Mouse (Mus musculus) lung, postnatal 0 days (tissue): ENCODE data around the gene Mylk. TPM values are rescaled to one million over a fixed set of nuclear protein-coding genes. Genes with fewer than 3 reads are reported as not detected.

Source experiments
- ATAC-seq: fragments of 200-750 bp; cut with Nextera tagmentation; 2 replicates; pipeline ENCODE4 v1.8.0; 2017; ENCODE audit warnings: moderate library complexity
- DNase-seq: peaks from one replicate; pipeline ENCODE4 v3.0.0-alpha.2; 2016; ENCODE audit warnings: low spot score
- H3K27ac ChIP-seq: fragments of 300-500 bp; sonication (generic); 2 replicates; pipeline ENCODE4 v1.5.1; 2014; ENCODE audit warnings: antibody characterized with exemption, mild to moderate bottlenecking, low read length, mixed read lengths
- H3K27me3 ChIP-seq: fragments of 300-500 bp; sonication (generic); replicated peaks from 2 replicates; pipeline ENCODE4 v1.6.1; 2014; ENCODE audit warnings: low read length, mixed read lengths; ENCODE audit not compliant: insufficient read depth
- H3K36me3 ChIP-seq: fragments of 300-500 bp; sonication (generic); 2 replicates; pipeline ENCODE4 v1.6.1; 2014; ENCODE audit warnings: low read length, mixed read lengths; ENCODE audit not compliant: insufficient read depth
- H3K4me1 ChIP-seq: fragments of 300-500 bp; sonication (generic); 2 replicates; pipeline ENCODE4 v1.6.1; 2014; ENCODE audit warnings: antibody characterized with exemption, low read depth, low read length, mixed read lengths; ENCODE audit not compliant: insufficient read depth
- H3K4me2 ChIP-seq: fragments of 300-500 bp; sonication (generic); replicated peaks from 2 replicates; pipeline ENCODE4 v1.6.1; 2014; ENCODE audit warnings: low read depth, mild to moderate bottlenecking, low read length, moderate library complexity, mixed read lengths
- H3K4me3 ChIP-seq: fragments of 300-500 bp; sonication (generic); 2 replicates; pipeline ENCODE4 v1.5.1; 2014; ENCODE audit warnings: low read depth, low read length
- H3K9ac ChIP-seq: fragments of 300-500 bp; sonication (generic); replicated peaks from 2 replicates; pipeline ENCODE4 v1.6.1; 2014; ENCODE audit warnings: low read depth, mild to moderate bottlenecking
- H3K9me3 ChIP-seq: fragments of 300-500 bp; sonication (generic); 2 replicates; pipeline ENCODE4 v1.6.1; 2016; ENCODE audit warnings: low read length, mixed read lengths
- CTCF ChIP-seq: IDR thresholded peaks from 2 replicates; pipeline ENCODE4 v1.5.1; 2016; ENCODE audit warnings: antibody characterized with exemption, mild to moderate bottlenecking
- EP300 ChIP-seq: IDR thresholded peaks from 2 replicates; pipeline ENCODE4 v1.6.1; 2016; ENCODE audit warnings: antibody characterized with exemption, mild to moderate bottlenecking, control low read depth
- WGBS: fragments of 180-500 bp; shearing (Covaris S2); extraction: QIAGEN DNeasy Blood & Tissue Kit; methylation state at CpG from one replicate; pipeline ENCODE4 v1.1.7; 2014; 5-methylcytosine and 5-hydroxymethylcytosine counted together
- polyA plus RNA-seq: library from polyadenylated mRNA; unstranded; fragments of >200 nt; fragmentation: Nextera tagmentation; extraction: Ambion mirVana; gene quantifications from 2 replicates; pipeline ENCODE4 v1.2.1, GENCODE M21; 2015

Gene Mylk
- polyA plus RNA-seq, 1 experiment from 2014 or later: 55.7 TPM

DNA sequence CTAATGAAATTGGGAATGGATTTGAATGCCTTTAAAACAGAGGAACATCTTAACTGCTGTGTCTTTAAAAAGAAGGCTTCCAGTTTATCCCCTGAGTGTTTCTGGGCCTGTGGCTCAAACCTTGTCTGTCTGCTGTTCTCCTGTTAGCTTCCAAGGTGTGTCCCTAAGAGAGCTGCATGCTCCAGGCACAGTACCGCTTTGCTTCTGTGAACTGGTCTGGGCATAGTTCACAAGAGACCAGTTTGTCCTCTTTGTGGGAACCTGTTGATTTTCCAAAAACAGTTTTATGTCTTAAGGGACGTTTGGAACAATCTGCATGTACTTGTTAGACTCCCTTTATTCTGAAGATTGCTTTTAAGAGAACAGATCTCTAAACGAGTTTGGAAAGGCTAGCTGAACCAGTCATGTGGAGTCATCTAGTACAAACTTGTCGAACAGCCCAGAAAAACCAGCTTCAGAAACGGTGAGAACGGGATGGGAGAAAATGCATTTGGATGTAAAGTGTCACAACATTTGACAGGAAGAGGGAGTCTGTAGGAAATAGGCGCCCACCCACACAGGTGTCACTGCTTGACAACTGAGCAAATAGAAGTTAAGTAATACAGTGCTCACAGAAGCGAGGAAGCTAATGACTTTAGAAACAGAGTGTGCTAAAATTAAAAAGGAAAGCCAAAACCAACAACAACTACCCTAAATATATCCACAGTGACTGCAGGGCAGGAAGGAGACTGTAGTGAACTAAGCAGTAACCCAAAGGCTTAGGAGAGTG is 289.0 kb downstream of the Mylk start:
- TF ChIP-seq CTCF: no peak
- no peak for TF ChIP-seq EP300
- Histone ChIP-seq H3K4me2 (no peak overlapping the region), H3K27ac (no peak overlapping the region), H3K27me3 (no peaks in the 10 kb centered on the region), H3K4me3 (no peak overlapping the region), H3K36me3 (no peaks in the 10 kb centered on the region), H3K9me3 (no peaks in the 10 kb centered on the region), H3K4me1 (no peaks in the 10 kb centered on the region), H3K9ac (no peak overlapping the region)
- no peak for ATAC-seq
- WGBS: 50% methylated on average over 8 of the region's 8 CpGs
- peak; percentile 6 for DNase-seq

DNA sequence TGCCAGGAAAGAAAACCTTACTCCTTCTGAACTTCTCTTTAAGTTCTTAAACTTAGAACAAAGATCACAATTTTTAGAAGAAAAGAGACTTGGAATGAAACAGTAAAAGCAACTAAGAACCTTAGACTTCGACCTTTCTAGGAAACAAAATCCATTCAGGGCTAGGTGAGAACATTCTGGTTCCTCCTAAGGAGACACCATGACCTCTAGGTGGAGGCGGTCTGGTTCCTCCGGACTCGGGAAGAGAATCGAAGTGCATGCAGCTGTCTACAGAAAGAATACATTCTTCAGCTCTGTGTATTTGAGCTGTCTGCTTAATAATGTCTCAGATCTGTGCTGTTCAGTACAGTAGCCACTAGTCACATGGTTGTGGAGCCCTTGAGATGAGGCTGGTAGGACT is 290.0 kb downstream of the Mylk start:
- 77% methylated on average over 5 of the region's 5 CpGs for WGBS
- no peaks in the 10 kb centered on the region for H3K36me3 ChIP-seq
- H3K27ac ChIP-seq: no peak overlapping the region
- TF ChIP-seq EP300: no peak
- no peak for TF ChIP-seq CTCF
- H3K9me3 ChIP-seq: no peaks in the 10 kb centered on the region
- DNase-seq (no peak), ATAC-seq (no peak)
- H3K27me3 ChIP-seq: no peaks in the 10 kb centered on the region
- H3K4me3 ChIP-seq: no peak overlapping the region
- H3K4me1 ChIP-seq: no peaks in the 10 kb centered on the region
- H3K4me2 ChIP-seq: no peak overlapping the region
- no peak overlapping the region for H3K9ac ChIP-seq

DNA sequence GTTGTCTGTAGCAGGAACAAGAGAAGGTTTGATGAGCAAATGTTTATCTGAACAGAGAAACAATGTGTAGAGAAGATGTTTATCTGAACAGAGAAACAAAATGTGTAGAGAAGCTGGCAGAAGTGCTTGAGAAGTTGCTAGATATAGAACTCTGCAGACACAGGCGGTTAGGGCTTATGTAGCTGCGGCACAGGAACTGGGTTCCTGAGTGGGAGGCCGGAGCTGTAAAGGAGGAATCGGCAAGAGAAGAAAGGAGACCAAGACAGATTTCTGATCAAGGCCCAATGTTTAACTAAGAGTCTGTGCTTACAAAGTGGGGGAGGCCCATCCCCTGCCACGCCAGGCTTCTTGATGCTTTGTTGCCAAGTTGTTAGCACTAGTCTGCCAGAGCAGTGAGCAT is 291.7 kb downstream of the Mylk start:
- no peak for TF ChIP-seq CTCF
- TF ChIP-seq EP300: no peak
- 72% methylated on average over 5 of the region's 5 CpGs for WGBS
- Histone ChIP-seq H3K27me3 (no peaks in the 10 kb centered on the region), H3K4me2 (no peak overlapping the region), H3K4me3 (no peak overlapping the region), H3K4me1 (no peaks in the 10 kb centered on the region), H3K9ac (no peak overlapping the region), H3K27ac (no peak overlapping the region), H3K9me3 (no peaks in the 10 kb centered on the region), H3K36me3 (no peaks in the 10 kb centered on the region)
- ATAC-seq (no peak), DNase-seq (no peak)

DNA sequence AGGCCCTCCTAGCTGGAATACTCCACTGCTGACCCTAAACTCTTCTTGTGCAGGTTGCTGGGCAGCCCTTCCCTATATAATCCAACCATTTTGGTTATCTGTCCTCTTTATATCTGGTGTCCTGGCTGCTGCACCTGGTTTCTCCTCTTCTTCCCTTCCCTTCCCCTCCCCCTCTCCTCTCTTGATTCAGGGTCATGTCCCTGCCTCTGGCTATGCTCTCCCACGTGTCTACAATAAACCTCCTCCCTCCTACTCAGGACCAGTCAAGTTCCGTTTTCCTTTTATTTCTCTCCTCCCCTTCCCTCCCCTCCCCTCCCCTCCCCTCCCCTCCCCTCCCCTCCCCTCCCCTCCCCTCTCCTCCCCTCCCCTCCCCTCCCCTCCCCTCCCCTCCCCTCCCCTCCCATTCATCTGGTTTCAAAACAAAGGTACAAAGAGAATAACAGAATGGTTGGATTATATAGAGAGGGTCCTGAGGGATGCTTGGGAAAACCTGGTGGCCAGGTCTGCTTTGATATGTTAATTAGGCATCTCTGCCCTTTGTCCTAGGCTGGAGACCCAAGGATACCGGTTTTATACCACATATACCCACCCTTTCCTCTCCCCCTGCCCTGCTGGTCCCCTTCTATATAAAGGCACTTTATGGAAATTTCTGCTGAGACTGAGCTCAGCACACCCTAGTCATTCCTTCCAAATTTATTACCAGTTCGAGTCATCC is 293.5 kb downstream of the Mylk start:
- DNase-seq: no peak
- no peaks in the 10 kb centered on the region for H3K36me3 ChIP-seq
- H3K27me3 ChIP-seq: no peaks in the 10 kb centered on the region
- H3K4me1 ChIP-seq: no peaks in the 10 kb centered on the region
- ATAC-seq: no peak
- no peak for TF ChIP-seq EP300
- no peak for TF ChIP-seq CTCF
- WGBS: 37% methylated on average over 4 of the region's 4 CpGs
- no peak overlapping the region for H3K4me3 ChIP-seq
- no peaks in the 10 kb centered on the region for H3K9me3 ChIP-seq
- H3K27ac ChIP-seq: no peak overlapping the region
- H3K9ac ChIP-seq: no peak overlapping the region
- H3K4me2 ChIP-seq: no peak overlapping the region

DNA sequence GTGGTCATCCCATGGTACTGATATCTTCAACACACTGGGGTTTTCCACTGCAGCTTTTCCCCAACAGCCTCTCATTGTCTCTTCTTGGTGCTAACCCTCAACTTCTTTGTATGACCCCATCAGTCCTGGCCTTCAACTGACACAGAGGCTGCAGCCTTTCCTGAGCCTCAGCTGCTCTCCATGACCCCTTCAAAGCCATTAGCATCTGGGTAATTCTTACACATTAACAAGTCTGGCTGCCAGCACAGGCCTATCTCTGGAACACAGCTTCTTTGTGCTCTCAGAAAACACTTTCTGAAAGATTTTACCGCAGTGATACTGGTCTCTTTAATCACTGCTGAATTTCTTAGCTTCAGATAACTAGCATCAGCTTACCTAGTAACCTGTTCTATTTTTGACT is 295.1 kb downstream of the Mylk start:
- Histone ChIP-seq H3K27me3 (no peaks in the 10 kb centered on the region), H3K4me3 (no peak overlapping the region), H3K9ac (no peak overlapping the region), H3K4me2 (no peak overlapping the region), H3K4me1 (no peaks in the 10 kb centered on the region), H3K36me3 (no peaks in the 10 kb centered on the region), H3K27ac (no peak overlapping the region), H3K9me3 (no peaks in the 10 kb centered on the region)
- ATAC-seq (no peak), DNase-seq (no peak)
- TF ChIP-seq CTCF (no peak), EP300 (no peak)
- 74% methylated on average over 1 of the region's 1 CpGs for WGBS

DNA sequence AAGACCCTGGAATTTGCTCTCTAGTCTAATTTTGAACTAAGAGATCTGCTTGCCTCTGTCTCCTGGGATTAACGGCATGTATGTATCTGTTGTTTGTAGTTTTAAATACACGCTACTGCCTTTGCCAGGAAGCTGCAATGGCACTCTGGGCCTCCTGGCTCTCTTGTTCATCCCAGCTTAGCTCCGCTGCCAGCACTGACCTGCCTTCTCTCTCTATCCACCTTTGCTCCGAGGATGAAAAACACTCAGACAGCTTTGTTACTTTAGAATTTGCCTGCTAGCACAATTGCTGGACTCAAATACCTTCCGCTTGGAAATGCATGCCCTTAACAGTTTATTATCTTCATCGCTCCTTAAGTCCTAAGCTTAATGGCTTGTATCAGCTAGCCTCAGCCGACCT is 296.0 kb downstream of the Mylk start:
- Histone ChIP-seq H3K27ac (no peak overlapping the region), H3K4me1 (no peaks in the 10 kb centered on the region), H3K27me3 (no peaks in the 10 kb centered on the region), H3K9ac (no peak overlapping the region), H3K9me3 (no peaks in the 10 kb centered on the region), H3K4me2 (no peak overlapping the region), H3K36me3 (no peaks in the 10 kb centered on the region), H3K4me3 (no peak overlapping the region)
- no peak for TF ChIP-seq CTCF
- TF ChIP-seq EP300: no peak
- ATAC-seq (no peak), DNase-seq (no peak)
- 91% methylated on average over 7 of the region's 7 CpGs for WGBS
